ENCODE assay signal across 8 mouse cellular contexts in the genomic region with DNA sequence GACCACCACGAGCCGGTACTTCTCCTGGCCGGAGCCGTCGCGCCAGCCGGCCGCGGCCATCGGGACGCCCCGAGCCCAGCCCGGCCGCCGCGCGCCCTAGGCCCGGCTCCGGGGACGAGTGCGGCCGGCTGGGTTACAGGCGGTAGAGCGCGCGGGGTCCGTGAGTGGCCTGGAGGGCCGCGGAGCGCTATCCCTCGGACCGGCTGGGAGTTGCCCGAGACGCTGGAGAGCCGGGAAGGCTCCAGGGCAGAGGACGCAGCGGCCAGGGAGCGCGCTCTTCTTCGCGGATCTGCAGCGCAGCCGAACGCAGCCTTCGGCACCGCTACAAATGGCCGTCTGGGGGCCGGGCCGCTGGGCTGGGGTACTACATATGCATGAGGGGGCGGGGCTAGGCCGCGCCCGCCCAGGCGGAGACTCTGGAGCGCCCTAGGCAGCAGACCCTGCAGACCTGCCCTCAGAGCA. TPM values are rescaled to one million over a fixed set of nuclear protein-coding genes. Genes with fewer than 3 reads are reported as not detected.
DNase-seq lines count a peak whose midpoint lies in the region; ATAC-seq and TF ChIP-seq lines count a peak whose summit lies in the region.

Gene Rras2, minus strand, starts transcription at position 338 of the 462 bp plus-strand sequence.

- peak within 1 kb of the TSS; percentile 82 for H3K4me3 ChIP-seq in forebrain, embryonic 16.5 days (replicated peaks; ENCODE audit: low read length)
- peak within 1 kb of the TSS; percentile 78 for H3K4me3 ChIP-seq in liver, postnatal 0 days (ENCODE audit: low read depth, low read length)
- H3K4me3 ChIP-seq in neural tube, embryonic 15.5 days (replicated peaks) = peak within 1 kb of the TSS; percentile 83

- TF ChIP-seq EP300 in liver, postnatal 0 days (IDR thresholded peaks at IDR 0.05; ENCODE audit: low read depth) = no peak

- H3K27me3 ChIP-seq in forebrain, embryonic 16.5 days (replicated peaks; ENCODE audit: control insufficient read depth, insufficient read depth, low read length) = no peaks in the 10 kb centered on the region
- 0 out of 2 replicates have a peak, but pooled peaks cover 3% of the 10 kb centered on the region for H3K27me3 ChIP-seq in liver, postnatal 0 days (ENCODE audit: insufficient read depth, low read length)
- peaks cover 4% of the 10 kb centered on the region; the same call in 1 of the 2 replicates for H3K27me3 ChIP-seq in neural tube, embryonic 15.5 days (replicated peaks)

- peak; percentile 91 for DNase-seq in CD4-positive, CD25-positive, alpha-beta regulatory T cell, adult 2 months (ENCODE audit: low read depth, low spot score)
- DNase-seq in heart, postnatal 25 days (ENCODE audit: low spot score) = peak; percentile 80
- DNase-seq in layer of hippocampus, adult 11-12 months (ENCODE audit: low spot score) = peak; percentile 83
- peak; percentile 82 for DNase-seq in liver, postnatal 0 days
- DNase-seq in testis, postnatal 10 days (ENCODE audit: low spot score) = peak; percentile 91

- H3K9me3 ChIP-seq in forebrain, embryonic 16.5 days (ENCODE audit: control insufficient read depth, low read length) = no peaks in the 10 kb centered on the region
- H3K9me3 ChIP-seq in liver, postnatal 0 days (ENCODE audit: low read length) = no peaks in the 10 kb centered on the region
- no peaks in the 10 kb centered on the region for H3K9me3 ChIP-seq in neural tube, embryonic 15.5 days (replicated peaks)

- intact Hi-C loops in heart, postnatal 25 days (cut with DNase I) = loop anchor here (5.0 kb wide), 2 partner anchors 50 to 95 kb away; no protein-coding TSS in a partner anchor

- H3K9ac ChIP-seq in forebrain, embryonic 16.5 days (replicated peaks; ENCODE audit: low read depth, low read length) = peak within 1 kb of the TSS; percentile 82
- peak within 1 kb of the TSS; percentile 79 for H3K9ac ChIP-seq in liver, postnatal 0 days (replicated peaks)
- peak within 1 kb of the TSS; percentile 74 for H3K9ac ChIP-seq in neural tube, embryonic 15.5 days (replicated peaks)

- peaks cover 10% of the 10 kb centered on the region for H3K4me1 ChIP-seq in forebrain, embryonic 16.5 days (replicated peaks; ENCODE audit: control insufficient read depth, insufficient read depth, low read length)
- H3K4me1 ChIP-seq in liver, postnatal 0 days (ENCODE audit: insufficient read depth) = no peaks in the 10 kb centered on the region
- peaks cover 17% of the 10 kb centered on the region for H3K4me1 ChIP-seq in neural tube, embryonic 15.5 days

- WGBS in forebrain, embryonic 16.5 days = 0% methylated on average over 51 of the region's 55 CpGs
- 0% methylated on average over 29 of the region's 55 CpGs for WGBS in liver, postnatal 0 days (ENCODE audit: insufficient replicate concordance)
- under 1% methylated on average over 51 of the region's 55 CpGs for WGBS in neural tube, embryonic 15.5 days

- H3K27ac ChIP-seq in forebrain, embryonic 16.5 days (ENCODE audit: low read length) = peak within 1 kb of the TSS; percentile 88
- H3K27ac ChIP-seq in liver, postnatal 0 days (ENCODE audit: low read depth) = peak within 1 kb of the TSS; percentile 85
- H3K27ac ChIP-seq in neural tube, embryonic 15.5 days (replicated peaks) = peak within 1 kb of the TSS; percentile 89

- TF ChIP-seq CTCF in liver, postnatal 0 days (IDR thresholded peaks at IDR 0.05; ENCODE audit: low read depth) = no peak

- H3K4me2 ChIP-seq in forebrain, embryonic 16.5 days (ENCODE audit: low read length) = peak within 1 kb of the TSS; percentile 75
- peak within 1 kb of the TSS; percentile 75 for H3K4me2 ChIP-seq in liver, postnatal 0 days (ENCODE audit: low read depth, low read length)
- H3K4me2 ChIP-seq in neural tube, embryonic 15.5 days = peak within 1 kb of the TSS; percentile 81

- H3K36me3 ChIP-seq in forebrain, embryonic 16.5 days (ENCODE audit: control insufficient read depth, insufficient read depth) = no peaks in the 10 kb centered on the region
- H3K36me3 ChIP-seq in liver, postnatal 0 days (replicated peaks; ENCODE audit: insufficient read depth, low read length) = no peaks in the 10 kb centered on the region
- no peaks in the 10 kb centered on the region for H3K36me3 ChIP-seq in neural tube, embryonic 15.5 days

- peak; percentile 96 for ATAC-seq in cerebellum, adult (ENCODE audit: insufficient number of reproducible peaks, low FRiP score, low TSS enrichment)
- peak; percentile 99 for ATAC-seq in forebrain, embryonic 16.5 days
- ATAC-seq in liver, postnatal 0 days = peak; percentile 89
- ATAC-seq in neural tube, embryonic 15.5 days (ENCODE audit: low FRiP score) = peak; percentile 98

RNA-seq across cellular contexts. Expression of gene Rras2, which starts in this region (rescaled TPM):
- 23.6 and 23.8 TPM in 2 replicates for polyA plus RNA-seq in forebrain, embryonic 16.5 days (2015; fragmentation: Nextera tagmentation; extraction: Ambion mirVana)
- total RNA-seq in heart, postnatal 25 days (2021) = 10 to 100 TPM; 48.2 to 50.2 TPM
- polyA plus RNA-seq in liver, postnatal 0 days (2015; fragmentation: Nextera tagmentation; extraction: Ambion mirVana) = 8.1 and 8.7 TPM in 2 replicates
- 18.2 and 29.4 TPM in 2 replicates for polyA plus RNA-seq in neural tube, embryonic 15.5 days (2015; fragmentation: Nextera tagmentation; extraction: Ambion mirVana)

Comparison
In these comparisons a context has a peak if more than half of its experiments do, and no peak if none do; other contexts are left out.
1. Peak in every context shown above with its lines: DNase-seq, ATAC-seq, H3K4me3 ChIP-seq and H3K27ac ChIP-seq.